Mouse (Mus musculus): ENCODE measurements at regions not wholly inside any gene's neighbourhood (a gene's known extent, or its start where the extent isn't known, plus 50 kb on each side); places are given as distances from the start of the nearest gene placed in this dataset.

DNA sequence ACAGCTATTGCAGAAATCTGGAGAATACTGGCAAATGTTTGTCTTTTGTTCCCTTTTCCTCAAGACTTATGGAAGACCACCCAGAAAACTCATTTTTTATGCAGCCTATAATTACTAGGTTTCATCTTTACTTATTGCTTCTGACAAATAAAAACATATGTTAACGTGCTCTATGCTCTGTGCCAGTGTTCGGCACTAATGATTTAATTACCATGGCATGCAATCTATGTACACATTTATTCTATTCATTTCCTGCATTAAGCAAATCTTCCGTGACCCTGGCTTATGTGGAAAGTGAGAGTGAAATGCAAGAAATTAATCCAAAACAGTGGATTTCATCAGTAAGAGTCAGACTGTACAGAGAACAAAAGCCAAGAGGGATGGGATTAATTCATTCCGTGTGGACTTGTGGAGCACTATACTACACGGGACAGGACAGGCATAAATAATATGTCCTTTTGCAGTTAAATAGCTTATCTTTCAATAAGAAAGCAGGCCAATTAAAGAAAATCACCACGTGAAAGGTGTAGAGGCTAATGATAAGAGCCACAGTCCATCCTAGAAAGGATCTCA, 679.5 kb downstream of the Ttll7 start:
- H3K9ac ChIP-seq (ENCODE audit: low read depth, low read length), result no peak overlapping the region
- H3K4me1 ChIP-seq (ENCODE audit: control insufficient read depth, insufficient read depth, low read depth, low read length), result no peaks in the 10 kb centered on the region
- ATAC-seq, result no peak
- WGBS, result 48% methylated on average over 6 of the region's 6 CpGs
- H3K4me2 ChIP-seq (ENCODE audit: low read length), result no peak overlapping the region
- H3K36me3 ChIP-seq (ENCODE audit: control insufficient read depth, insufficient read depth, low read length), result no peaks in the 10 kb centered on the region
- H3K27ac ChIP-seq (ENCODE audit: low read depth, low read length), result no peak overlapping the region
- no peaks in the 10 kb centered on the region for H3K27me3 ChIP-seq (replicated peaks; ENCODE audit: control insufficient read depth, insufficient read depth, low read length)
- H3K9me3 ChIP-seq (ENCODE audit: control insufficient read depth, low read length), result no peaks in the 10 kb centered on the region
- H3K4me3 ChIP-seq (ENCODE audit: low read length), result no peak overlapping the region
